Mouse (Mus musculus): Measurements from ENCODE around the gene Clstn2.

Clstn2 gene

DNA sequence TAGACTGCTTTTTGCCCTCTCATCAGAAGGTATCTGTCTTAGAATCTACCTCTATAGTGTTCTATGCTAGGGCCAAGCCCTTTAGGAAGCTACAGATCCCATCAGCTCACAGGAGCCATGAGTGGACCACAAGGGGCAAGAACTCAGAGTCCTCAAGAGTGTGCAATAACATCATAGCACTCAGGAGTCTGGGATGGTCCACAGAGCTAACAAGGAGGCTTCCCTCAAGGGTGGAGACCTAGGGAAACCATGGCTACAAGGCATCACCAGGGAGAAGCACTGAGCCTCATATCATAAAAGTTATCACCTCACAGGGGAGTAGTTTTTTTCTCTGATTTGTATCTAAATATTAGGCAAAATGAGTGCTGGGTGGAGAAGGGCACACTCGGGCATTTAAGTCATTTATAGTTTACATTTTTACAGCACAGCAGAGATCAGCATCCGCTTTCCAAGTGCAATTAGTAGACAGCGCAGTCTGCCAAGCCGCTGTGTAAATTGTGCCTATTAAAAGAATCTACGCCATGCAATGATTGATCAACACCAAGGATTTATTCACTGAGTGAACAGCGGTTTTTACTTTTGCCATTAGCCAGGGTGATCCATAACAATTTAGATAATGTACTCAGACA, 82.5 kb downstream of the Clstn2 start:
- no peak for DNase-seq

DNA sequence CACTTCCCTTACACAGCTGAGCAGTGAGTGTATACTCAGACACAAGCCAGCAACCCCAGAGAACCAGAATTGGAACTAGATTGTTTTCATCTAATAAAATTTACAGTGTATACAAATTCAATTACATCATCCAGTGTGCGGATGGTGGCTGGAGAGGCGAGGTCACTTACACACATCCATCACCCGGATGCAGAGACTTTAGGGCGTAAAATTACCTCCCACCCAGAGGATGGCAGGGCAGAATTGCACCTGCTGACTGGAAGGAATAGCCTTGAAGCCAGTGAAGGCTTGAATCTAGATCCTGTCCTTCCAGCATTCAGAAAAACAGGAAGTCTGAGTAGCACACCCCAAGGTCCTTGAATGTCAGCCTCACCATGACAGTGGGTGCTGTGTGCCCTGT, 113.7 kb downstream of the Clstn2 start:
- no peak for DNase-seq

GRCm38 (mm10) chr9:97891415-97891814, 141.6 kb downstream of the Clstn2 start:
- DNase-seq, result no peak

DNA sequence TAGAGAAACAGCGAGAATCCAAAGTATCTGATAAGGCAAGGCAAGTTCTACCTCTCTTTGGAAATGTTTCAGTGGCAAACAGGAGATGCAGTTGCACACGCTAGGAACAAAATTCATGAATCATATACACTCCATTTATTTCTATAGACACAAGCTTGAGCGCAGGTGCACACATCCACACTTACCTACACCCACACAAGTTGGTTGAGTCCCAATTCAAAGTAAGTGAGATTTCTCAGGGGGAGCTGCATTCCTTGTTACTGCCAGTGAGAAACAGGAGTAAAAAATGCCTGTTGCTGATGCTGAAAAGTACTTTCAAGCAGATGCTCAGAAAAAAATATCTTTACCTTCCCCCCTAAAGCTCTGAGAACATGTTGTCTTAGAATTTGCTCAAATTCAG, 149.6 kb downstream of the Clstn2 start:
- DNase-seq, result no peak

DNA sequence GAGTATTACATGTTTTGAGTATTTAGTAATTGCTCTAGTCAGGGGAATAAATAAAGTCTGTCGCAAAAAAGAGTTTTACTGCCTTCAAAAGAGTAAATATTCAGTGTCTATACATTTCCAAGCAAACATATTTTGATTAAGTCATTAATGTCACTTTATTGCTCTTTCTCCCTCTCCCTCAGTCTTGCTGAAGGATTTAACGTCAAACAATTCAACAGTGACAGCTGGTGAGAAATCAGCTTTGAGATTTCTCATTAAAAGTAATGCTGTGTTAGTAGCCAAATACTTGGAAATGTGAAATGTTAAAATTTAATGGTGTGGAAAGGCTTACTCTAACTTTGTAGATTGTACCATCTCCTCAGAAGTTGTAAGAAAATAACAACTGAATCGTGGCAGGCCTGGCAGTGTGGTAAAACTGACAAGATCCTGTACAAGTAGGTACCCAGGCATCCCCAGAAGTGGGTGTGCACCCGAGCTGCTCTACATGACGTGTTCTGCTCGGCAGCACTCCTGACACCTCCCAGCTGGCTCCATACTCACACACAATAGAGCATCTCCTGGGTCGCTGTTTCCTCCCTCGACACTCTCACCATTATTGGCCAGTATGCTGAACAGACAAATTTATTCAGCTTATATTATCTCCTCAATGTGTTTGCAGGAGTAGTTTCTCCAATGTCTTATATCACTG, 165.8 kb downstream of the Clstn2 start:
- no peak for DNase-seq

DNA sequence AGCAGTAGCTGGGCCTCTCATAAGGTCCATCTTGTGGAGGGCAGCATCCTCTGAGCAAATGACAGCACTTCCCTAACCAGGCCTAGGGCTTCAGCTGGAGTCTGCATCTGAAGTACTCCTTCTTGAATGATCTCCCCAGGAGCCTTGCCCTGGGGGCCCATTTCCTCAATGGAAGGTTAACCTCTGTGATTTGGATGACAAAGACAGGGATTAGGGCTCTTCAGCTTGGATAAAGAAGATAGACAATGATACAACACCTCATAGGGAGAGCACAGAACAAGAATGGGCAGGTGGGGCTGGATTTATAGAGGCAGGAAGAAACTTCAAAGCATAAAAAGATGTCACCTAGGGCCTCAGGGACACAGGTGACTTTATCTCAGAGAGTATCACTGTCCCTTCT, 180.1 kb downstream of the Clstn2 start:
- DNase-seq, result no peak

DNA sequence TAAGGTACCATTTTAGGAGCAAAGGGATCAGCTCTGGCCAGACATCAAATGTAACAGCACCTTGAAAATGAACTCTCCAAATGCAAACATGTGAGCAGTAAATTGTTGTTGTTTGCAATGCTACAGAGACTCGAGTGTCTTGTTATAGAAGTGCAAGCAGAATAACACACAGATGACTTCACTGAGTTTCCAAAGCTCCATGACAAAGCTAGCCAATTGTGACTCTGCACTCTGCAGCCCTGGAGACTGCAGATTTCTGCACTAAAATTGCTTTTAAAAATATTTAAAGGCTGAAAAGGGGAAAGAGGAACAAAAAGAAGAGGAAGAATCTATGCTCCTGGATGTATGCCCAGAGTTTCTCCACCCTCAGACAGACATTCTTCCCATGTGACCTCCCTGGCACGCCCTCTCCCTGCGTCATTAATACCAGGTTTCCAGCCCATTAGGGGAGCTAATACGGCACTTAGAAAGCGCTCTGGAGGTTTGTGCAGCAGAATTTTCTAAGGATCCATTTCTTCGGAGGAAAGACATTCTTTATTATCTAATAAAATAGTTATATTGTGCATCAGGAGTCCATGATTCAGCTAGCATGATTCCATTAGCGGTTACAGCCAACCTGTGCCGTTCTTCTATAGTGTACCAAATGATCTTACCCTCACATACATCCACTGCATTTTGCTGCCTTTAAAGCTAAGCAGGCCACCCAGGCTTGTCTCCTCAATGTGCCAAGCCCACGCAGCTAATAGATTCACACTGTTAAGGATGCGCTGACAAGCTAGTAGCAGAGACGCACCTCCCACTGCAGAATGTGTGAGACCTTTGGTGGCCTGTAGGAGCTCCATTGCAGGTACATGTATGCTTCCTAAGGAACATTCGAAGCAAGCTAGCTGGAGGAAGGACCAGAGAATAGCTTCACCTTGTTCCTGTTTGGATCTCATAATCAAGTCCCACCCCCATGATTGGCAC, 184.8 kb downstream of the Clstn2 start:
- peak; percentile 18 to 24 for DNase-seq

GRCm38 (mm10) chr9:97842054-97842453, 190.9 kb downstream of the Clstn2 start:
- no peak for DNase-seq

GRCm38 (mm10) chr9:97831216-97831615, 201.8 kb downstream of the Clstn2 start:
- peak; percentile 89 to 90 for DNase-seq

- DNase-seq, result no peak
Observed at GRCm38 (mm10) chr9:97829919-97830318, 203.1 kb downstream of the Clstn2 start.

DNA sequence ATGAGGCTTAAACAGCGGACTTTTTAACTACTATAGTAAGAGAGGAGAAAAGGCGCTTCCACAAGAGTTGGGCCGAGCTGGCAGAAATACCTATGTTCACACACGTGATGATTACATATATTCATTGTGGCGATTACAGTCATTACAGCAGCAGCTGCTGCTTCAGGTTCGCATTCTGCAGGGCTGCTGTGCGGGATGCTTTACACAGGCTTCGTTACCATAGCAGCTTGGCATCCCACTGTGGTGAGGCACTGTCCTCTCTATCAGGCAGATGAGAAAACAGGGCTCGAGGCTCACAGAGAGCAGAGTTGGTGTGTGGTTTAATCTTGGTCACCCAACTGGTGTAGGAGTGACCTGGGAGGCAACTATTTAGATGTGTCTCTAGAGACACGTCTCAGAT, 205.3 kb downstream of the Clstn2 start:
- peak; percentile 23 to 50 for DNase-seq

- no peak for DNase-seq
Observed at GRCm38 (mm10) chr9:97826077-97826947, 206.7 kb downstream of the Clstn2 start.

GRCm38 (mm10) chr9:97817116-97817515, 215.9 kb downstream of the Clstn2 start:
- no peak for DNase-seq

DNA sequence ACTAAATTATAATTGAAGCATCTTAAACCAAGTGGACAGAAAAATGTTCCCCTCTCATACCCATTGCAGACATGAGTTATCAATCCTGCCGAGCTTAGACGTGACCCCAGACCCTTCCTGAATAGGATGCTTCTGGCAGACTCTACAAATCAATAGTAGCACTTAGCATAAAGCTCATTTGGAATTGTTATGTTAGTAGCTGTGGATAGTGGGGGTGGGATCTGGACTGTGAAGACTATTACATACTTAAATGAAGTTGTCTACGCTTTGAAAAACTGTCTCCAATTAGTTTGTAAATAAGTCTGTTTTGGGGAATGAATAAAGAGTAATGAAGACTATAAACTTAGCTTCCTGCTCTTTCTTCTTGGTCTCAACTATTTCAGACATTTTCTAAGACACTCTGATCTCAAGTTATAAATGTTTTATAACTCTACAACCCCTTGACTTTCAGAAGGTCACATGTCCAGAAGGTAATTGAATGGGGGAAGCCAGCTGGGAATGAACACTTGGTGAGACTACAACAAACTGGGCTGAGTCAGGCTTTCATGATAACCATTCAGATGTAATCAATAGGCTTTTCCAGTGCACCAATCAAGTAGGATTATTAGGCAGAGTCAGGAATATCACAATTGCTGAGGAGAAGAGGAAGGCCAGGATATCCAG, 216.7 kb downstream of the Clstn2 start:
- no peak for DNase-seq

GRCm38 (mm10) chr9:97813157-97813556, 219.8 kb downstream of the Clstn2 start:
- no peak for DNase-seq

DNA sequence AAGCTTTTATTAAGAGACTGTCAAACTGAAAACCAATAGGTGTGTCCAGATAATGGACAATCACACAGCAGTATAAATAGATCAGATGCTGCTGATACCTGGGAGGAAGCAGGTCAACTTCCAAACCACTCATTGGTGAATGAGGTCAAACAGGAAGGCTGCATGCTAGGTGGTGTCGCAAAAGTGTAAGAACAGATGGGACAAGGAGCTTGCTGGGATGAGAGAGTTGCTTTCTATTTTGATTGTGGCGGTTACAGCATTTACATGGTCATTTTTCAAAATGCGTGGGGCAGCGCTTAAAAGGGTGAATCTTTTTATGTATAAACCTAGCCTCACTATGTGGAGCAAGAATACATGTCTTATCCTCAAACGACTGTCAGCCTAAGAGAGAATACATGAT, 225.9 kb downstream of the Clstn2 start:
- no peak for DNase-seq

GRCm38 (mm10) chr9:97793661-97794060, 239.3 kb downstream of the Clstn2 start:
- no peak for DNase-seq

GRCm38 (mm10) chr9:97788151-97788670, 244.8 kb downstream of the Clstn2 start:
- peak in 1 of 2 experiments; percentile 9 for DNase-seq

DNA sequence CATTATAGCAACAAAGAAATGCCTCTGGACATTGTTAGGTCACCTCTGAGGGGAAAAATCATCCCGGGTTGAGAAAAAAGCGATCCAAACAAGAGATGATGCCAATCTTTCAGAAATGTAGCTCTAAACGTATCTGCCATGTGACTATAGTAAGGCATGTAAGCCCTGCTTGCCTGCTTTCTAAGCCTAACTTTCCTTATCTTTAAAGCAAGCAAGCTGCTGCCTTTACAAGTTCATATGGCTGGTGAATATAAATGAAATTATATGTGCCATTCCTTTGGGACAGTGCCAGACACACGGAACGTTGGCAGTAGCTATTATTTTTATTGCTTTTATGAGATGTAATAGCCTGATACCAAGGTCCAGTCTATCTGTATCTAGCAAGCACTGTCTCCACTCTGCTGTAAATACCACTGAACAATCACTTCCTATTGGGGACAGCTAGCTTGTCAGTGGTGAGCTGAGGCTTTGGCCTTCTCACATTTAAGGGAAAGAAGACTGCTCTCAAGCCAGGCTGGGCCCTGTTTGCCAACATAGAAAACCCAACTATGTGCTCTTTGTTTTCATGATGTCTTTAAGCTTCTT, 252.9 kb downstream of the Clstn2 start:
- DNase-seq, result no peak

DNA sequence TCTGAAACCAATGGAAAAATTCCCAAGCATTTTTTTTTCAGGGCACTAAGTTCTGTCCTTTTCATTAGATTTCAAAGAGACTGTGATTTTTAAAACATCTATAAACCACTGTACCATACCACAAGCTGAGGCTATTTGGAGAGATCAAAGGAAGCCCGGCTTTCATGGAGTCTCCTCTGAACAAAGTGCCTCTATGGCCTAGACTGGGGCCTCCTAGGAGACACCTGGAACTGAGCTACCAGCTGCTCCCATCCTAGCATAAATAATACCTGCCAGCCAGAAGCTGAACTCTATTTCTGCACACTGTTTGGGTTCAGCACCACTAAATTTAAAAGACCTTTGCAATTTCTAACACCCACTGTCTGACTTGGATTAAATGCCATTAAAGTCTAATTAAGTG, 257.2 kb downstream of the Clstn2 start:
- DNase-seq, result no peak

DNA sequence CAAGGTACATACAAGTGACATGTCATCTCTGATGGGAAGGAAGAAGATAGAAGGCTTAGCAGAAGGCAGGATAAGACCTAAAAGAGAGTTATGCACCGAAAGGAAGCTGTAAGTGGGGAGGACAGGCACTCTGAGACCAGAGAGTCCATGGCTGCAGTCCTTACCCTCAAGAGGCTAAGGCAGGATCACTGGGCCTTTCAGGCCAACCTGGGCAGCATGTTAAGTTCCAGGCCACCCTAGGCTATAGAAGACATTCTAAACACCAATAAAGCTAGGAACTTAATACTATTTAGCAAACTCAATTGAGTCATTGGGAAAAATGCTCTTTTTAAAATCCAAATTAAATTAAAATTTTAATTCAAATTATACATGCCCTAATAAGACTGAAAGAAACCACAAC, 258.0 kb downstream of the Clstn2 start:
- no peak for DNase-seq

Data from cerebellum, postnatal 10 days (tissue).